Mouse (Mus musculus) G1E (cell line): Measurements from ENCODE around the gene Ldhd. TPM values are rescaled to one million over a fixed set of nuclear protein-coding genes. Genes with fewer than 3 reads are reported as not detected.
"Not testable (repeated sequence)": the region's sequence is repeated elsewhere in the genome, so short reads cannot be mapped to it uniquely, and the experiment has no call there.

Source experiments
- ATAC-seq: 2 replicates; pipeline ENCODE4 v1.8.0; 2016; ENCODE audit warnings: mild to moderate bottlenecking; ENCODE audit not compliant: insufficient number of reproducible peaks, poor library complexity, low FRiP score, severe bottlenecking; ENCODE audit errors: extremely low read depth
- DNase-seq: peaks from one replicate; pipeline ENCODE4 v3.0.0; 2012; ENCODE audit warnings: low spot score
- H3K27me3 ChIP-seq: 2 replicates; pipeline ENCODE4 v1.6.1; 2012; ENCODE audit warnings: mild to moderate bottlenecking, low read length, inconsistent platforms; ENCODE audit not compliant: insufficient read depth
- H3K36me3 ChIP-seq: replicated peaks from 2 replicates; pipeline ENCODE3; 2012; ENCODE audit warnings: mild to moderate bottlenecking, inconsistent platforms
- H3K4me1 ChIP-seq: 2 replicates; pipeline ENCODE4 v1.6.1; 2012; ENCODE audit warnings: low read depth, low read length, inconsistent platforms, mixed read lengths; ENCODE audit not compliant: insufficient read depth
- H3K4me3 ChIP-seq: 2 replicates; pipeline ENCODE4 v1.5.1; 2012; ENCODE audit warnings: low read depth, mild to moderate bottlenecking, inconsistent platforms, low read length, moderate library complexity, mixed read lengths
- H3K9me3 ChIP-seq: replicated peaks from 2 replicates; pipeline ENCODE4 v1.6.1; 2012; ENCODE audit warnings: inconsistent platforms
- CTCF ChIP-seq: IDR thresholded peaks from 2 replicates; pipeline ENCODE4 v1.5.1; 2012; ENCODE audit warnings: low read depth, low read length, inconsistent platforms, mixed read lengths
- GATA1 ChIP-seq: IDR thresholded peaks from 2 replicates; pipeline ENCODE4 v1.6.1; 2012; ENCODE audit warnings: borderline replicate concordance, low read length, inconsistent platforms, mixed read lengths
- GATA2 ChIP-seq: IDR thresholded peaks from 2 replicates; pipeline ENCODE4 v1.6.1; 2012; ENCODE audit warnings: low read depth, low read length, inconsistent platforms, borderline replicate concordance
- POLR2AphosphoS5 ChIP-seq: IDR thresholded peaks from 2 replicates; pipeline ENCODE4 v1.6.1; 2012; ENCODE audit warnings: low read depth, low read length, inconsistent platforms; ENCODE audit not compliant: insufficient replicate concordance
- TAL1 ChIP-seq: conservative IDR thresholded peaks from 2 replicates; pipeline ENCODE4 v1.6.1; 2012; ENCODE audit warnings: low read depth, low read length, inconsistent platforms, mixed read lengths
- polyA plus RNA-seq: library from polyadenylated mRNA; stranded (reverse); fragments of >175 nt; gene quantifications from 2 replicates; pipeline ENCODE4 v1.2.3, GENCODE M21; 2012
- total RNA-seq, 2 experiments: library from RNA; stranded (forward) in 1 of 2; stranded (reverse) in 1 of 2; fragments of 200-1000 nt in 1 of 2; fragments of >200 nt in 1 of 2; fragmentation: Nextera tagmentation in 1 of 2; gene quantifications; 2 replicates each; pipeline ENCODE4 v1.2.3; 2014 to 2017

The Ldhd gene
- total and polyA plus RNA-seq, 3 experiments = 0.16 TPM; not detected in 2

- DNase-seq = no peak
- no peak; the same call in 1 of the 2 replicates for ATAC-seq
Observed at GRCm38 (mm10) chr8:111657312-111657854, 27.2 kb upstream of the Ldhd start.

GRCm38 (mm10) chr8:111653524-111653923, 23.4 kb upstream of the Ldhd start:
- H3K4me1 ChIP-seq = peaks cover 35% of the 10 kb centered on the region
- H3K27me3 ChIP-seq = no peaks in the 10 kb centered on the region; the same call in 1 of the 2 replicates
- DNase-seq (no peak), ATAC-seq (no peak)
- H3K36me3 ChIP-seq = peaks cover 8% of the 10 kb centered on the region
- H3K4me3 ChIP-seq = no peak overlapping the region
- TF ChIP-seq GATA2 (no peak), POLR2AphosphoS5 (no peak), GATA1 (no peak), CTCF (no peak), TAL1 (no peak)
- no peaks in the 10 kb centered on the region for H3K9me3 ChIP-seq

More at GRCm38 (mm10) chr8:111657312-111657854, 27.2 kb upstream of the Ldhd start:
- no peaks in the 10 kb centered on the region for H3K27me3 ChIP-seq
- H3K4me1 ChIP-seq = peaks cover 36% of the 10 kb centered on the region
- no peak for TF ChIP-seq CTCF
- TF ChIP-seq POLR2AphosphoS5 = no peak
- TF ChIP-seq TAL1 = no peak
- TF ChIP-seq GATA2 = no peak
- no peak for TF ChIP-seq GATA1
- peaks cover 37% of the 10 kb centered on the region for H3K36me3 ChIP-seq
- H3K9me3 ChIP-seq = no peaks in the 10 kb centered on the region
- H3K4me3 ChIP-seq = no peak overlapping the region

GRCm38 (mm10) chr8:111650651-111651050, 20.5 kb upstream of the Ldhd start:
- peaks cover 5% of the 10 kb centered on the region; the same call in 1 of the 2 replicates for H3K27me3 ChIP-seq

DNA sequence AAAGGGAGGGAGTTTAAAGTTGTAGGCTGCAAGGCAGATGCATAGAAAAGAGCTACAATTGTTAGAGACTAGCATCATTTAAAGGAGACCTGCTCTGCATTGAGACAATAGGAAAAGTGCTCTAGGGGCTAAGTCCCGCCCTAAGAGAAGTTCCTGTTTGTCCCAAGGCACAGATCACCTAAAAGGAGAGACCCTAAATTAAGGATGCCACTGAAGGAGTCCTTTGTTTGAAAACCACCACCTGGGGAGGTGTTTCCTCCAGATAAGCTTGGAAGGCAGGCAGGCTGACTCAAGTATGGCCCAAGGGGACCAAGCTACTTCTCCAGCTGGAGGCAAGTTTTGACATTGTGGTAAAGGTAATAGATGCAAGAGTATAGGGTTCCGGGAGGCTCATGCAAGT, 18.7 kb upstream of the Ldhd start:
- Histone ChIP-seq H3K27me3 (peaks cover 5% of the 10 kb centered on the region; the same call in 1 of the 2 replicates), H3K36me3 (no peaks in the 10 kb centered on the region), H3K9me3 (no peaks in the 10 kb centered on the region), H3K4me1 (peaks cover 51% of the 10 kb centered on the region), H3K4me3 (no peak overlapping the region)
- no peak for ATAC-seq
- no peak for DNase-seq
- TF ChIP-seq TAL1 = no peak
- no peak for TF ChIP-seq GATA2
- TF ChIP-seq CTCF = no peak
- TF ChIP-seq POLR2AphosphoS5 = no peak
- no peak for TF ChIP-seq GATA1

More at GRCm38 (mm10) chr8:111650651-111651050, 20.5 kb upstream of the Ldhd start:
- H3K4me1 ChIP-seq = peaks cover 43% of the 10 kb centered on the region
- peaks cover 6% of the 10 kb centered on the region for H3K36me3 ChIP-seq
- ATAC-seq = no peak
- no peak for DNase-seq
- H3K9me3 ChIP-seq = no peaks in the 10 kb centered on the region
- TF ChIP-seq GATA2 (no peak), TAL1 (no peak), GATA1 (no peak), POLR2AphosphoS5 (no peak), CTCF (no peak)
- H3K4me3 ChIP-seq = no peak overlapping the region

DNA sequence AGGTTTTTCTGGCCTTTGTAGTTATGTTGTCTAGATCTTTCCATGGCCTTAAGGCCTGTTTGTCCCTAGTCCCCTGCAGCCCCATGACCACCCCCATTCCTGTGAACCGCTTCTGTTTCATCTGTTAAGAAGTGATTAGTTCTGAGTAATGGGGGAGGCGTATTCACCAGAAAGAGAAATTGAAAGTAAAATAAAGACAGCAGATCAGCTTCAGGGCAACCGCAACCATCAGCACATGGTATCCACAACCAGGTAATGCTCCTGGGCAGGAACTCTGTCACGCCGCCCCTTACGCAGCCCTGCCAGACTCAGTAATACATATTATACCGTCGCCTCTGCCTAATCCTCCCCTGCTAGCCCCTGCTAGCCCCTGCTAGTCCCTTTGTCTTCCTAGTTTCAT, 15.5 kb upstream of the Ldhd start:
- TF ChIP-seq GATA1 (no peak), CTCF (no peak), POLR2AphosphoS5 (no peak), GATA2 (no peak), TAL1 (0 out of 2 replicates have a peak, but pooled peaks have one; percentile 7)
- peak; percentile 2; the same call in 1 of the 2 replicates for ATAC-seq
- no peaks in the 10 kb centered on the region for H3K36me3 ChIP-seq
- no peak for DNase-seq
- H3K4me3 ChIP-seq = peak overlapping the region; percentile 56; the same call in 1 of the 2 replicates
- H3K27me3 ChIP-seq = peaks cover 5% of the 10 kb centered on the region; the same call in 1 of the 2 replicates
- H3K9me3 ChIP-seq = no peaks in the 10 kb centered on the region
- H3K4me1 ChIP-seq = peaks cover 65% of the 10 kb centered on the region

- Histone ChIP-seq H3K4me3 (peak overlapping the region; percentile 86), H3K4me1 (peaks cover 75% of the 10 kb centered on the region)
- not testable (repeated sequence) for H3K36me3 ChIP-seq, H3K27me3 ChIP-seq, H3K9me3 ChIP-seq
- DNase-seq (peak; percentile 63), ATAC-seq (peak; percentile 72)
- TF ChIP-seq TAL1 = peak; percentile 90
Observed at GRCm38 (mm10) chr8:111644286-111645051, 14.3 kb upstream of the Ldhd start.
